Mouse (Mus musculus) limb, embryonic 11.5 days (tissue): ENCODE measurements around the gene Prickle1. TPM values are rescaled to one million over a fixed set of nuclear protein-coding genes. Genes with fewer than 3 reads are reported as not detected.

Experiments
- ATAC-seq: fragments of 200-750 bp; cut with Nextera tagmentation; 2 replicates; pipeline ENCODE4 v1.8.0; 2017; ENCODE audit warnings: low read depth; ENCODE audit not compliant: insufficient number of reproducible peaks, low FRiP score, low TSS enrichment
- DNase-seq: peaks from one replicate; pipeline ENCODE4 v3.0.0-alpha.2; 2015; ENCODE audit warnings: low spot score
- H3K27ac ChIP-seq: fragments of 300-500 bp; sonication (generic); replicated peaks from 2 replicates; pipeline ENCODE4 v1.5.1; 2014; ENCODE audit warnings: low read depth, mild to moderate bottlenecking, low read length
- H3K27me3 ChIP-seq: fragments of 300-500 bp; sonication (generic); 2 replicates; pipeline ENCODE4 v1.6.1; 2014; ENCODE audit warnings: mild to moderate bottlenecking, low read length, mixed read lengths; ENCODE audit not compliant: control insufficient read depth, insufficient read depth
- H3K36me3 ChIP-seq: fragments of 300-500 bp; sonication (generic); 2 replicates; pipeline ENCODE4 v1.6.1; 2014; ENCODE audit warnings: mild to moderate bottlenecking, low read length, moderate library complexity, mixed read lengths; ENCODE audit not compliant: control insufficient read depth, insufficient read depth
- H3K4me1 ChIP-seq: fragments of 300-500 bp; sonication (generic); 2 replicates; pipeline ENCODE4 v1.6.1; 2014; ENCODE audit warnings: low read length, mixed read lengths; ENCODE audit not compliant: control insufficient read depth, insufficient read depth
- H3K4me2 ChIP-seq: fragments of 300-500 bp; sonication (generic); 2 replicates; pipeline ENCODE4 v1.6.1; 2014; ENCODE audit warnings: low read depth, mild to moderate bottlenecking, moderate library complexity; ENCODE audit not compliant: severe bottlenecking
- H3K4me3 ChIP-seq: fragments of 300-500 bp; sonication (generic); 2 replicates; pipeline ENCODE4 v1.5.1; 2014; ENCODE audit warnings: low read depth, low read length
- H3K9ac ChIP-seq: fragments of 300-500 bp; sonication (generic); 2 replicates; pipeline ENCODE4 v1.6.1; 2014; ENCODE audit warnings: mild to moderate bottlenecking, low read length
- H3K9me3 ChIP-seq: fragments of 300-500 bp; sonication (generic); 2 replicates; pipeline ENCODE4 v1.6.1; 2016; ENCODE audit warnings: low read length; ENCODE audit not compliant: control insufficient read depth
- WGBS: fragments of 180-500 bp; shearing (Covaris S2); extraction: QIAGEN DNeasy Blood & Tissue Kit; methylation state at CpG from one replicate; pipeline ENCODE4 v1.1.7; 2014; 5-methylcytosine and 5-hydroxymethylcytosine counted together
- polyA plus RNA-seq: library from polyadenylated mRNA; unstranded; fragments of >200 nt; fragmentation: Nextera tagmentation; extraction: Ambion mirVana; gene quantifications from 2 replicates; pipeline ENCODE4 v1.2.1, GENCODE M21; 2014

The Prickle1 gene
- polyA plus RNA-seq, 1 experiment from 2014 or later, result 30.0 TPM

GRCm38 (mm10) chr15:93591371-93591770 lies 4.3 kb downstream of the Prickle1 start:
- peak overlapping the region; percentile 47 for H3K4me2 ChIP-seq
- H3K9ac ChIP-seq, result no peak overlapping the region
- peaks cover 34% of the 10 kb centered on the region for H3K4me1 ChIP-seq

GRCm38 (mm10) chr15:93588401-93588800 lies 7.3 kb downstream of the Prickle1 start:
- no peaks in the 10 kb centered on the region for H3K9me3 ChIP-seq
- H3K4me3 ChIP-seq, result no peak overlapping the region
- 89% methylated on average over 6 of the region's 6 CpGs for WGBS
- DNase-seq, result no peak
- peaks cover 22% of the 10 kb centered on the region for H3K4me1 ChIP-seq
- no peak overlapping the region for H3K4me2 ChIP-seq
- H3K9ac ChIP-seq, result no peak overlapping the region
- no peaks in the 10 kb centered on the region for H3K36me3 ChIP-seq
- ATAC-seq, result no peak
- no peaks in the 10 kb centered on the region for H3K27me3 ChIP-seq
- H3K27ac ChIP-seq, result no peak overlapping the region

More at GRCm38 (mm10) chr15:93591371-93591770, 4.3 kb downstream of the Prickle1 start:
- Histone ChIP-seq H3K27me3 (no peaks in the 10 kb centered on the region), H3K9me3 (no peaks in the 10 kb centered on the region), H3K4me3 (no peak overlapping the region), H3K36me3 (no peaks in the 10 kb centered on the region), H3K27ac (peak overlapping the region; percentile 2; the same call in 1 of the 2 replicates)
- DNase-seq, result no peak
- no peak for ATAC-seq
- WGBS, result 31% methylated on average over 7 of the region's 7 CpGs

GRCm38 (mm10) chr15:93587660-93588059 lies 8.0 kb downstream of the Prickle1 start:
- no peak overlapping the region for H3K4me3 ChIP-seq
- DNase-seq (no peak), ATAC-seq (no peak)
- no peaks in the 10 kb centered on the region for H3K9me3 ChIP-seq
- H3K4me2 ChIP-seq, result no peak overlapping the region
- peaks cover 22% of the 10 kb centered on the region for H3K4me1 ChIP-seq
- no peaks in the 10 kb centered on the region for H3K27me3 ChIP-seq
- no peak overlapping the region for H3K9ac ChIP-seq
- 79% methylated on average over 8 of the region's 8 CpGs for WGBS
- H3K27ac ChIP-seq, result no peak overlapping the region
- H3K36me3 ChIP-seq, result no peaks in the 10 kb centered on the region

- 93% methylated on average over 11 of the region's 11 CpGs for WGBS
- Histone ChIP-seq H3K9ac (no peak overlapping the region), H3K9me3 (peaks cover 5% of the 10 kb centered on the region; the same call in 1 of the 2 replicates), H3K4me3 (no peak overlapping the region), H3K4me2 (no peak overlapping the region), H3K36me3 (no peaks in the 10 kb centered on the region), H3K27me3 (no peaks in the 10 kb centered on the region), H3K27ac (no peak overlapping the region), H3K4me1 (peaks cover 3% of the 10 kb centered on the region)
- ATAC-seq, result no peak
- DNase-seq, result no peak
Measured at GRCm38 (mm10) chr15:93583051-93583450, 12.6 kb downstream of the Prickle1 start.

- no peak for DNase-seq
- no peak for ATAC-seq
- H3K36me3 ChIP-seq, result no peaks in the 10 kb centered on the region
- no peak overlapping the region for H3K9ac ChIP-seq
- no peaks in the 10 kb centered on the region for H3K27me3 ChIP-seq
- peaks cover 5% of the 10 kb centered on the region; the same call in 1 of the 2 replicates for H3K9me3 ChIP-seq
- no peak overlapping the region for H3K27ac ChIP-seq
- H3K4me1 ChIP-seq, result no peaks in the 10 kb centered on the region
- 88% methylated on average over 8 of the region's 8 CpGs for WGBS
- H3K4me2 ChIP-seq, result no peak overlapping the region
- H3K4me3 ChIP-seq, result no peak overlapping the region
Measured at GRCm38 (mm10) chr15:93581736-93582135, 14.0 kb downstream of the Prickle1 start.

- DNase-seq, result no peak
- WGBS, result 40% methylated on average over 9 of the region's 9 CpGs
- ATAC-seq, result no peak
- H3K27me3 ChIP-seq, result no peaks in the 10 kb centered on the region
- no peaks in the 10 kb centered on the region for H3K36me3 ChIP-seq
- H3K4me3 ChIP-seq, result no peak overlapping the region
- no peaks in the 10 kb centered on the region; the same call in 1 of the 2 replicates for H3K4me1 ChIP-seq
- no peak overlapping the region for H3K27ac ChIP-seq
- H3K9ac ChIP-seq, result no peak overlapping the region
- H3K4me2 ChIP-seq, result no peak overlapping the region
- peaks cover 5% of the 10 kb centered on the region; the same call in 1 of the 2 replicates for H3K9me3 ChIP-seq
Measured at GRCm38 (mm10) chr15:93579899-93580298, 15.8 kb downstream of the Prickle1 start.

GRCm38 (mm10) chr15:93579100-93579499 lies 16.6 kb downstream of the Prickle1 start:
- ATAC-seq (no peak), DNase-seq (no peak)
- Histone ChIP-seq H3K4me2 (no peak overlapping the region), H3K36me3 (no peaks in the 10 kb centered on the region), H3K9ac (no peak overlapping the region), H3K9me3 (peaks cover 5% of the 10 kb centered on the region; the same call in 1 of the 2 replicates), H3K27me3 (no peaks in the 10 kb centered on the region), H3K4me1 (no peaks in the 10 kb centered on the region; the same call in 1 of the 2 replicates), H3K4me3 (no peak overlapping the region), H3K27ac (no peak overlapping the region)
- 96% methylated on average over 9 of the region's 9 CpGs for WGBS

- whole genome bisulfite sequencing, result 12% methylated on average over 9 of the region's 9 CpGs
- Histone ChIP-seq H3K27ac (peak overlapping the region; percentile 43; the same call in 1 of the 2 replicates), H3K4me3 (no peak overlapping the region), H3K9me3 (peaks cover 5% of the 10 kb centered on the region; the same call in 1 of the 2 replicates), H3K4me2 (no peak overlapping the region), H3K9ac (no peak overlapping the region), H3K36me3 (no peaks in the 10 kb centered on the region), H3K27me3 (no peaks in the 10 kb centered on the region), H3K4me1 (no peaks in the 10 kb centered on the region; the same call in 1 of the 2 replicates)
- ATAC-seq (peak; percentile 63), DNase-seq (peak; percentile 68)
Measured at GRCm38 (mm10) chr15:93576361-93576760, 19.3 kb downstream of the Prickle1 start.

- no peaks in the 10 kb centered on the region for H3K36me3 ChIP-seq
- H3K4me2 ChIP-seq, result no peak overlapping the region
- peaks cover 5% of the 10 kb centered on the region; the same call in 1 of the 2 replicates for H3K9me3 ChIP-seq
- WGBS, result 5% methylated on average over 5 of the region's 5 CpGs
- H3K27me3 ChIP-seq, result no peaks in the 10 kb centered on the region
- DNase-seq, result peak; percentile 90
- no peak overlapping the region for H3K4me3 ChIP-seq
- H3K4me1 ChIP-seq, result peaks cover 3% of the 10 kb centered on the region
- ATAC-seq, result peak; percentile 41; the same call in 1 of the 2 replicates
- no peak overlapping the region for H3K9ac ChIP-seq
- peak overlapping the region; percentile 43; the same call in 1 of the 2 replicates for H3K27ac ChIP-seq
Measured at GRCm38 (mm10) chr15:93575884-93576283, 19.8 kb downstream of the Prickle1 start.
